Mouse (Mus musculus) colon, adult 2 months (tissue): ENCODE results near the gene Vstm5. TPM values are rescaled to one million over a fixed set of nuclear protein-coding genes. Genes with fewer than 3 reads are reported as not detected.

ENCODE experiments used
- polyA plus RNA-seq: library from polyadenylated mRNA; depleted of rRNA; stranded (reverse); fragments of >200 nt; gene quantifications from 2 replicates; pipeline ENCODE4 v1.2.3, GENCODE M21; 2012; rRNA removed

Gene Vstm5
- 18.5 and 22.8 TPM in 2 replicates for polyA plus RNA-seq

GRCm38 (mm10) chr9:15239042-15239925, at the start of gene Vstm5:
Vstm5 (plus strand) TSS chr9:15239045.

DNA sequence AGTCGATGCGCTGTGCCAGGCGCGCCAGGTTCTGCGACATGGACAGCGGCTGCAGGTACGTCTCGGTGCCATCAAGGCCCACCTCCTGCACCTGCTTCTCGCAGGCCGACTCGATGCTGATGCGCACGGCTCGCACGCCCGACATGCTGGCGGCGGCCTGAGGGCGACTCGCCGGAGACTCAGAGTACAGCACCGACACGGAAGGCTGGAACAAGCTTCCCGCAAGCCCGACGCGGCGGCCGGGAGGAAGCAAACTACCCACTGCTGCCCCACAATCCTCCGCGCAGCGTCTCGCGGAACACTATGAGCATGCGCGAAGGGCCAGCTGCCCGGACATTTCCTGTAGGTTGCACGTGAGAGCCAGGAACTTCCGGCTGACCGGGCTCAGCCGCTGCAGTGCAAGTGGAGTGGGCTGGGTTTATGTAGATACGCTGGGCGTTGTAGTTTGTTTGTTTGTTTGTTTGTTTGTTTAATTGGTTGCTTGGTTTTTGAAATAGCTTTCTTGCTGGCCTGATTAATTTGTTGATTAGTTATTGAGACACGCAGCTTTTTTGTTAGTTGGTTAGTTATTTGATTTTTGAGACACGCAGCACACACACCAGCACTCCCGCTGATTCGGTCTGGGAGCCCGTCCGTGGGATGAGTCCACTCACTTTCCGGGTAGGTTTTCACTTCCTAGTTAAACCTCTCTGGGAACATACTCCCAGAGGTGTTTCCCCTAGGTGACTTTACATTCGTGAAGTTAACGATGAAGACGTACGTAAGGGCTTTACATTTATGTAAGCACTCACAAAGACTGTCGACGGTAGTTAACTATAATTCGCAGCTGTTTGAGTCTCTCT, 41.0 kb downstream of the Vstm5 start, which contains the start of gene Med17:
Gene Med17 (minus strand): TSS at position 283 of the 842 bp plus-strand sequence.

DNA sequence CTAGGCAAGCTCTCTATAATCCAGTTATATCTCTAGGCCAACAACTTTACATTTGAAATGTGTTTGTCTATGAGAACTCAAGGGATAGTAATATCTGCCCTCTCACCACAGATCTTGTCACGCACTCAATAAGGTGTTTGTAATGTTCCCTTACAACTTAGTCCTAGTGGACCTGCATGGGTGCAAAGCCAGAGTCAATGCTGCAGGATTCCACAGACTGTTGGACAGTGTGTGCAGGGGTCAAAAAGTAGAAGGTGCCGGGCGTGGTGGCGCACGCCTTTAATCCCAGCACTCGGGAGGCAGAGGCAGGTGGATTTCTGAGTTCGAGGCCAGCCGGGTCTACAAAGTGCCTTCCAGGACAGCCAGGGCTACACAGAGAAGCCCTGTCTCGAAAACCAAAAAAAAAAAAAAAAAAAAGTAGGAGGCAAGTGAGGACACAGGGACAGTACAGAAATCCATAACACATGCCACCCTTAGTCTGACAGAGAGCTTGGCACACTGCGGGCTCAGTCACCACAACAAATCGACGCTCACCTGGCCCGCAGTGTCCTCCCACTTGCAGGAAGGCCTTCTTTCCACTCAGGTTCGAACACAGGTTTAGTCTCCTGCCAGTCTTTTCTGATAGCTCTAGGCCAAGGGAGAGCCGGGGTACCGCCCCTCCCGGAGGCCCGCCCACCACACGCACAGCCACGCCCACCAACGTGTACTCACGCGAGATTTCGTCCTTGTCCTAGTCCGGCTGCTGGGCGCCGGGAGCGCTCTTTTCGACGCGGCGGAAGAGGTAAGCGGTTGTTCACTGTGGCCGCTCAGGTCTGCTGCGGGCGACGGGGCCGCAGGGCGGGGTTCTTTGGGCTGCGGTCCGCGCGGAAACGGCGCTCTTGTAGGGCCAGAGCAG, 66.9 kb downstream of the Vstm5 start, which contains the start of gene Taf1d:
Gene Taf1d (plus strand): TSS at position 712 of the 895 bp plus-strand sequence.

GRCm38 (mm10) chr9:15306398-15307119, 67.7 kb downstream of the Vstm5 start, which contains the start of gene 4931406C07Rik:
4931406C07Rik (minus strand) TSS chr9:15306448.

Other genes with a start within 250 kb of the Vstm5 start
- gene Panx1, start 193.6 kb upstream of the Vstm5 start, polyA plus RNA-seq, result 64.7 and 71.3 TPM in 2 replicates
- gene Hephl1, start 126.9 kb upstream of the Vstm5 start, polyA plus RNA-seq, result not detected in 2 replicates
- gene Med17, start 40.9 kb downstream of the Vstm5 start, polyA plus RNA-seq, result 30.5 and 32.8 TPM in 2 replicates
- 7.7 and 12.2 TPM in 2 replicates for gene Taf1d, start 67.2 kb downstream of the Vstm5 start, polyA plus RNA-seq
- 16.9 and 21.2 TPM in 2 replicates for gene 4931406C07Rik, start 67.4 kb downstream of the Vstm5 start, polyA plus RNA-seq
- 1.6 and 1.7 TPM in 2 replicates for gene Cep295, start 118.7 kb downstream of the Vstm5 start, polyA plus RNA-seq